Mouse (Mus musculus): ENCODE measurements around the gene Zmym2.
A peak's percentile ranks its signal among the peaks of the same experiment; 100 is the strongest.
"Not testable (repeated sequence)": the region's sequence is repeated elsewhere in the genome, so short reads cannot be mapped to it uniquely, and the experiment has no call there.

Zmym2 gene

GRCm38 (mm10) chr14:56886594-56887513, at the start of gene Zmym2:
Gene Zmym2 (plus strand): TSS chr14:56886653.
- TF ChIP-seq GATA4 (IDR thresholded peaks at IDR 0.05; ENCODE audit: insufficient replicate concordance, low read length), result not testable (repeated sequence)

- TF ChIP-seq GATA4 (IDR thresholded peaks at IDR 0.05; ENCODE audit: insufficient replicate concordance, low read length), result no peak
Measured at GRCm38 (mm10) chr14:56844033-56844432, 42.4 kb upstream of the Zmym2 start.

- no peak for TF ChIP-seq GATA4 (IDR thresholded peaks at IDR 0.05; ENCODE audit: insufficient replicate concordance, low read length)
Measured at GRCm38 (mm10) chr14:56844507-56844906, 41.9 kb upstream of the Zmym2 start.

GRCm38 (mm10) chr14:56848322-56848721, 38.1 kb upstream of the Zmym2 start:
- TF ChIP-seq GATA4 (IDR thresholded peaks at IDR 0.05; ENCODE audit: insufficient replicate concordance, low read length), result no peak

- peak; percentile 6; the same call in 1 of the 2 replicates for TF ChIP-seq GATA4 (IDR thresholded peaks at IDR 0.05; ENCODE audit: insufficient replicate concordance, low read length)
Measured at GRCm38 (mm10) chr14:56849681-56850080, 36.8 kb upstream of the Zmym2 start.

GRCm38 (mm10) chr14:56864041-56864440, 22.4 kb upstream of the Zmym2 start:
- TF ChIP-seq GATA4 (IDR thresholded peaks at IDR 0.05; ENCODE audit: insufficient replicate concordance, low read length), result no peak

GRCm38 (mm10) chr14:56864641-56865040, 21.8 kb upstream of the Zmym2 start:
- no peak for TF ChIP-seq GATA4 (IDR thresholded peaks at IDR 0.05; ENCODE audit: insufficient replicate concordance, low read length)

- TF ChIP-seq GATA4 (IDR thresholded peaks at IDR 0.05; ENCODE audit: insufficient replicate concordance, low read length), result no peak
Measured at GRCm38 (mm10) chr14:56873525-56873924, 12.9 kb upstream of the Zmym2 start.

- TF ChIP-seq GATA4 (IDR thresholded peaks at IDR 0.05; ENCODE audit: insufficient replicate concordance, low read length), result no peak
Measured at GRCm38 (mm10) chr14:56875586-56876159, 10.8 kb upstream of the Zmym2 start.

GRCm38 (mm10) chr14:56881271-56881670, 5.2 kb upstream of the Zmym2 start:
- no peak for TF ChIP-seq GATA4 (IDR thresholded peaks at IDR 0.05; ENCODE audit: insufficient replicate concordance, low read length)

GRCm38 (mm10) chr14:56883431-56883830, 3.0 kb upstream of the Zmym2 start:
- TF ChIP-seq GATA4 (IDR thresholded peaks at IDR 0.05; ENCODE audit: insufficient replicate concordance, low read length), result no peak

- no peak for TF ChIP-seq GATA4 (IDR thresholded peaks at IDR 0.05; ENCODE audit: insufficient replicate concordance, low read length)
Measured at GRCm38 (mm10) chr14:56885308-56885771, 1.1 kb upstream of the Zmym2 start.

- no peak for TF ChIP-seq GATA4 (IDR thresholded peaks at IDR 0.05; ENCODE audit: insufficient replicate concordance, low read length)
Measured at GRCm38 (mm10) chr14:56887514-56887880, 1.0 kb downstream of the Zmym2 start.

GRCm38 (mm10) chr14:56887887-56888286, 1.4 kb downstream of the Zmym2 start:
- no peak for TF ChIP-seq GATA4 (IDR thresholded peaks at IDR 0.05; ENCODE audit: insufficient replicate concordance, low read length)

GRCm38 (mm10) chr14:56888416-56888815, 2.0 kb downstream of the Zmym2 start:
- no peak for TF ChIP-seq GATA4 (IDR thresholded peaks at IDR 0.05; ENCODE audit: insufficient replicate concordance, low read length)

GRCm38 (mm10) chr14:56894417-56894816, 8.0 kb downstream of the Zmym2 start:
- TF ChIP-seq GATA4 (IDR thresholded peaks at IDR 0.05; ENCODE audit: insufficient replicate concordance, low read length), result no peak

Measured in liver, adult (tissue).